Mouse (Mus musculus): ENCODE results near the gene Gcnt7. TPM values are rescaled to one million over a fixed set of nuclear protein-coding genes. Genes with fewer than 3 reads are reported as not detected.

The Gcnt7 gene
- not detected for total RNA-seq (2021)
- long read RNA-seq, partial matches to known transcripts, result 0 of 9 reads
- long read RNA-seq, other reads (novel, unspliced or antisense), result 9 of 9 reads

DNA sequence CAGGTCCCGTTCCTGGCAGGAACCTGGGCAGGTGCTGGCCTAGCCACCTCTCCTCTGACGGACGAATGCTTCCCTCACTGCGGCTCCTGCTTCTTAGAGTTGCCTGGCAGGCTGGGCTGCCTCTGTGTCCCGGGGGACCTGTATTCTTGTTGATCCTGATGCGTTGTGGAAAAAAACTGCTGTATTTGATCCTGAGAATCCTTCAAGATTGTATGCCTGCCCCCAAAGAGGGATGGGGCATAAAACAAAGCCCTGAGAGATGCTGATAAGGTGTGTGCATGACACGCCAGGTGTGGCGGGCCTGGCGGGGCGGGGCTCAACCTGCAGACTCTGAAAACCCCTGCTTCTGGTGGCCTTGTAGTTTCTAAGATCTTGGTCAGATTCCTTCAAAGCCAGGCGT, at the start of gene Gcnt7:
Gcnt7 (minus strand) TSS at position 101 of the 400 bp plus-strand sequence.
- no peak for DNase-seq (ENCODE audit: low spot score in 2 of 2)

DNA sequence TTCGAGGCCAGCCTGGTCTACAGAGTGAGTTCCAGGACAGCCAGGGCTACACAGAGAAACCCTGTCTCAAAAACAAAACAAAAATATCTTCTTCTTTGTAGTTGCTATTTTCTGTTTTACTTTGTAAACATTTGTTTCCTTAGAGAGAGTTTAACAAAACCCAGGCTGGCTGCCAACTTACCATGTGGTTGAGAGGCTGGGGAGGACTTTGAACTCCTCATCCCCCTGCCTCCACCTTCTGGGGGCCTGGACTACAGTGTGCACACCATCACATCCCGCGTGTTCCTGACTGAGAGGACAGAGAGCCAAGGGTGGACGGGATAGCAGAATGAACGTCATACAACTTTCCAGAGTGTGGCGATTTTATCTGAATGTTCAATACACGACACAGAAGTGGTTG, 47.7 kb upstream of the Gcnt7 start:
- no peak for DNase-seq (ENCODE audit: low spot score in 2 of 2)

DNA sequence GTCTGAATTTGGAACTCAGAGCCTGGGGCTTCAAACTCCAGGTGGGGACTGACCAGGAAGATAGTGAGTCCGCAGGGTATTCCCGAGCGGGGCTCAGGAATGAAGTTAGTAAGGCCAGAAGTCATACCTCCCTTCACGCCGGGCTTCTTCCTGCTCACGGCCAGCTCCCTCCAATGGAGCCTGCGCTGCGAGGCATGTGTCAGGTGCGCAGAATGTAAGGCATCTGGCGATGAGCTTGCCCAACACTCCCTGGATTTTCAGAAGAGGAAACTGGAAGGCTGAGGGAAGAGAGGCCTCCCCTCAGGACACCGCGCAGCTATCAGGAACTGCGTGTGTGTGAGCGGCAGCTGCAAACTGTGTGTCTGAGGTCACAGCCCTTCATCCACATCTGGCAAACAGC, 43.8 kb upstream of the Gcnt7 start:
- DNase-seq (ENCODE audit: low spot score in 2 of 2), result no peak

DNA sequence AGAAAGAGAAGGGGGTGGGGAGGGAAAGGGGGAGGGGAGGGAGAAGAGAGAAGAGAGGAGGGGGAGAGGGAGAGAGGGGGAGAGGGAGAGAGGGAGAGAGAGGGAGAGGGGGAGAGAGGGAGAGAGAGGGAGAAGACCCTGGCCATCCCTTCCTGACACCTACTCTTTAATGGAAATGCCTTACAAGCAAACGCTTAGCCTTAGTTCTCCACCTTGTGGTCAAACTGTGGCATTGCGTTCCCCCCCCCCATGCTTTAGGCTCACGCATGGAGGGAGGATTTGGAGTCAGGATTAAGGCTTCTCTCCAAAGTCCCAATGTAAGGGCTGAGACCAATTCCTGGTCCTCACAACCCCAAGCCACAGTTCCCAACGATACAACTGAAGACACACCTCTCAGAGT, 42.9 kb upstream of the Gcnt7 start:
- DNase-seq (ENCODE audit: low spot score in 2 of 2), result peak in 1 of 2 experiments; percentile 9

DNA sequence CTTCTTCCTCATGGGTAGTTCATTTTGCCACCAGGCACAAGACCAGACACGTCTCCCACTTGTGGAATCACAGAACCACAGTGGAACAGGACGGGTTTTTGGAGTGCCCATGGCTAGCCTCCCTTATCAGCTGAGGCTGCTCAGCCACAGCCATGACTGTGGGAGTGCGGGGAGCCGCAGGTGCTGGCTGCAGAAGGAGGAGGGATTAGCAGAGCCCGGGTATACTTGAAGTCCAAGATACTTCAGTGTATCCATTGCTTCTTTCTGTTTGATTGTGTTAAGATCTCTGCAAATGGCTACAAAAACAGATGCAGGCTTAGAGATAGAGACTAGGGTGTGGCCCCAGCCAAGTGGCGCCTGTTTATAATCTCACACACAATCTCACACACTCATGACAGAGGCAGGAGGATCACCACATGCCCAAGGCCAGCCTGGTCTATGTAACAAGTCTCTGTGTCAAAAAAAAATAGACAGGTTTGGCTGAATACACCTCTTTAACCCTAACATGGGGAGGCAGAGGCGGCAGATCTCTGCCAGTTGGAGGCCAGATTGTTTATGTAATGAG, 42.4 kb upstream of the Gcnt7 start:
- no peak for DNase-seq (ENCODE audit: low spot score in 2 of 2)

DNA sequence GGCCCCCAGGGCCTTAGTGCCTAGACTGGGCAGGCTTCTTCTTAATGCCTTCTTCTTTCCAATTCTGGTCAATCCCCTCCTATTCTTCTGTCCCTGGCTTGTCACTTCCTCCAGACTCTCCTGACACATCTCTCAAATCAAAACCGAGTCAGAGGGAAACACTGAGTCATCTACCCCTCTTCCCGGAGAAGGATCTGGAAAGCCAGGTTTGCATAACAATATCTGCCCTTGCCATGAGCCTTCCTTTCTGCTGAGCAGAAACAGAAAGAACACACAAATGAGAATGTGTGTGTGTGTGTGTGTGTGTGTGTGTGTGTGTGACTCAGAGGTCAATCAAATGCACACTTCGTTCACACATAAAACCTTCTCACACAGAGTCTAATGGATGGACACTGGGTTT, 40.4 kb upstream of the Gcnt7 start:
- DNase-seq (ENCODE audit: low spot score in 2 of 2), result no peak

DNA sequence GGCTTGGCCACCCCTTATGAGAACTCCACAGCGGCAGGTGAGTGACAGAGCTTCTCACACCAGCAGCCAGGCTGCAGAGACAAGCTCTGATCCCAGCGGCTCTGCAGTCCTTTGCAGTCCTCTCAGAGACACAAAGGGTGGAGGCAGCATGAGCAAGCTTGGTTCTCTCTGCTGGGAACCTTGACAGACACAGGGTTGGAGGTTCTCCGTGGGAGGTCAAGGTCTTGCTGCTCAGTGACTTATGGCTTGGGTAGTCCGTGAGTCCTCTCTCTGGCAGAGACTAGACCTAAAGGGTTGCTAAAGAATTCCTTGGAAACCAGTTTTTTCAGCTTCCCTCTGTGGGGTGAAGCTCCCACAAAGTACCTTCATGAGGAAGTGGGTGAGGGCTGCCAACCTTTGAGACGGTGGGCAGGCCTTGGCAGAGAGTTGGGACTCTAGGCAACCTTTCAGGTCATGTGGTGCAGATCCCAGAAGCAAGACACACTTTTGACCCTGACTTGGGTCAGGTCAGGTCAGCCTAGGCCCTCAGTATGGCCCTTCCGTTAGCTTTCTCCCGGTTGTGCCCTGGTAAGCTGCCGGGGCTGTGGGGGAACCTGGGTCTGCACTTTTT, 38.4 kb upstream of the Gcnt7 start:
- no peak for DNase-seq (ENCODE audit: low spot score in 2 of 2)

DNA sequence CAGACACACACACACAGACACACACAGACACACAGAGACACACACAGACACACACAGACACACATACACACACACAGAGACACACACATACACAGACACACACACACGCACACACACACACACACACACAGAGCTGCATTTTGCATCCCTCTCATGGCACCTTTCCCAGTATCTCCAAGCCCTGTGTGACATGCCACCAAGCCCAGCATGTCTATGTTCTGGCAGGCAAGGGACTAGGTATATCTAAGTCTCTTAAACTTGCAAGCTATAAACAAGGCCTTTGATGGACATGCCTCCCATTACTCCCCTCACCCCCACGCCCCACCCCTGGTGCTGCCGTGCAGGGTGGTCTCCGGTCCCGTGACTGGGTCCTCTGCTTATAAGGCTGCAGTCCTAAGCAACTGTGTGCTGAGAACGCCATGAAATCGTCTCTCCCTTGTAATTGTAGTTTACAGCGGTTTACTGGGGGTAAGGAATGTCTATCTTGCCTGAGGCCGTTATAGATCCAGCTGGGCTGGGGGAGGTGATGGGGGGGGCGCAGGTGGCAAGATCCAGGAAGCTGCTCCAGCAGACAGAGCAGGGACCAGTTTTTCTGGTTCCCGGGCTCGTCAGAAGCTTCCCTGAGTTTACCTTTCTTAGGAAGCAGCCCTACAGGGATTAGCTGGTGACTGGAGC, 26.4 kb upstream of the Gcnt7 start:
- DNase-seq (ENCODE audit: low spot score in 2 of 2), result no peak

DNA sequence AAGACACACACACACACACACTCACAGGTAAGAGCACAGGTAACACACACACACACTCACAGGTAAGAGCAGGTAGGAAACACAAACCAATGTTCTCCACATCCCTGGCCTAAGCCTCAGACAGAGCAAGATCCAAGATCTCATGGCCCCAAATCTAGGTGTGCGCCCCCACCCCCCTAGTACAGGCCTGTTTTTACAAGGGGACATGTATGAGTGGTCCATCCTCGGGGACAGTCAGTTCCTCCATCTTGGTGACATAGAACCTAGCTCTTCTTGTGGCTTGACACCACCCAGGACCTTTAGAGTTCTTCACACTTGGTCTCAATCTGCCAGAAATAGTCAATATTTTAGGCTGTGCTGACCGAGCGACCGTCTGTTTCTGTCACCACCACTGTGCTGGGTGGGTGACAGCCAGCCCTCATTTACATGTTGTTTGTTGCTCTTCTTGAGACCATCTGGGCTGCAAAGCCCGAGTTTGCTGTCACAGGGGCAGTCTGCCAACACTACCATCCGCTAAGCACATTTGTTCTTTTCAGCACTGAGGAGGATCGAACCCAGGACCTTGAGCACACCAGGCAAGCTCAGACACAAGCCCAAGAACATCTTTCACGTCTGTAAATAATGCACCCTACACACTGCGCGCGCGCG, 25.5 kb upstream of the Gcnt7 start:
- DNase-seq (ENCODE audit: low spot score in 2 of 2), result peak; percentile 15 to 66

DNA sequence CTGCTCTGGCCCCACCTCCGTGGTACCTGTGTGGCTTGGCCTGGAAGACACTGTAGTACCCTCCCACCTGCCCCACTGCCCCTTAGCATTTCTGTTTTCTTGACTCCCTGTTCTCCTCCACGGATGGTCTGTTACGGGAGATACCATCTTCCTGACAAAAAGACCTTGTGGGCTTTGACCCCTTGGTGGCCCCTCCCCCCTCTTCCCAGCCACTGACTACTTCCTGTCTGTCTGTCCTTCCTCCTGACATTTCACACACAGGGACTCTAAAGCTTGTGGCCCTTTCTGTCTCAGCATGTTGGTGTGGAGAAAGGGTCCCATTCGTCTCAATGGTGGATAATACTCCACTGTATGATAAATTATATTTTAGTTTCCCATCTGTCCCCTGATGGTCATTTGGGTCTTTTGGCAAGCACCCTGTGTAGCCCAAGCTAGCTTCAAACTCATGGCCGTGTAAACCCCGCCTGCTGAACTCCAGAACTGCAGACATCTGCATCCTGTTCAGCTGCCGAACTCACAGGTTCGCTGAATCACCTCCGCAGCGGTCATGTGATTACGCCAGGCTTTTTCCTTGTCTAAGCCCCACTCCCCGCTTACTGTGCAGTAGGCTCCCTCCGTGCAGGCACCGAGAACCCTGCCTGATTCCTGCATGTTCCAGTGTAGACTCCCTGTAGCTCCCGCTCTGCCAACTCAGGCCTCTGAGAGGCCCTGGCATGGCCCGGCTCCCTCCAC, 23.4 kb upstream of the Gcnt7 start:
- no peak for DNase-seq (ENCODE audit: low spot score in 2 of 2)

DNA sequence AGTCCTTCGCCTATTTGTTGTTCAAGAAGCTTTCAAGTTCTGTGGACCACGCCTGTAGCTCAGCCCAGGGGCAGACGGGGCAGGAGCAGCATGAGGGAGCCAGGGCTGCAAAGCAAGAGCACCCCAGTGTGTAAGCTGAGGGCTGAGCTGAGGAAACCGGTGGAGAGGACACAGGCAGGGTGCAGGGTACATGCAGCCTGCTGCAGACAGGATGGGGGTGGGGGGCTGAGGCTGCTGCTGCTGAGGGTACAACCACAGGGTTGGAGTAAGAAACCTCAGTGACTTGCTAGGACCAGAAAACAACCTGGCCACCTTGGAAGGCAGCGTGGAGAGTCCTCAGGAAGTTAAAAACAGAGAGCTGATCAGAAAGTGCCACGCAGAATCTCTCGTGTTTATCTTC, 21.9 kb upstream of the Gcnt7 start:
- DNase-seq (ENCODE audit: low spot score in 2 of 2), result no peak

DNA sequence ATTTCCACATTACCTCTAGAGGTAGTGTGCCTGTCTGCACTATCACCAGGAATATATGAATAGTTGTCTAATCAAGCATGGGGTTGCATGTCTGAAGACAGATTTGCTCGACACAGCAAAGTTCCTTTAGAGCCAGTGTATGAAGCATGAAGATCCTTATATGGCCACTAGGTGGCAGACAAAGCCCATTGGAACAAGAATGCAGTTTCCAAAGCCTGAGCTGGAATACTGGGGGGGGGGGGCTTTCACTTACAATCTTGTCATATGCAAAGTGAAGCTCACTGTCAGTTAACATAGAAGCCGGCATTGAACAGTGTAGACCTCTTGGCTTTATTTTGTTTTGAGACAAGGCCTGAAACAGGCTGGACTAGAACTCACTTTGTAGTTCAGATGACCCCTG, 19.5 kb upstream of the Gcnt7 start:
- peak in 1 of 2 experiments; percentile 73 for DNase-seq (ENCODE audit: low spot score in 2 of 2)

DNA sequence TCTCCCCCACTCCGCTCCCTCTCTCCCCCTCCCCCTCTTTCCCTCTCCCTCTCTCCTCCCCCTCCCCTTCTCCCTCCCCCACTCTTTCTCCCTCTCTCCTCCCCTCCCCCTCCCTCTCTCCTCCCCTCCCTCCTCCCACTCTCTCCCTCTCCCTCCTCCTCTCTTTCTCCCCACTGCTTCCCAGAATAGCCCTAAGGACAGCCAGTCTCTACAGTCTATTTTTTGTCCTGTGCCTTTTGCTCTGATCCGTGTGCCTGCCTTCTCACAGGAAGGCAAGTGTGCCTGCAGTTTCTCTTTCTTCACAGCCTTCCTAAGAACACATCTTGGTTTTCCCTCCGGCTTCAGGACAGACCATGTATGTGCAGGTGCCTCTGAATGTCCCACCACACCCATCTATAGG, 19.0 kb upstream of the Gcnt7 start:
- DNase-seq (ENCODE audit: low spot score in 2 of 2), result no peak

DNA sequence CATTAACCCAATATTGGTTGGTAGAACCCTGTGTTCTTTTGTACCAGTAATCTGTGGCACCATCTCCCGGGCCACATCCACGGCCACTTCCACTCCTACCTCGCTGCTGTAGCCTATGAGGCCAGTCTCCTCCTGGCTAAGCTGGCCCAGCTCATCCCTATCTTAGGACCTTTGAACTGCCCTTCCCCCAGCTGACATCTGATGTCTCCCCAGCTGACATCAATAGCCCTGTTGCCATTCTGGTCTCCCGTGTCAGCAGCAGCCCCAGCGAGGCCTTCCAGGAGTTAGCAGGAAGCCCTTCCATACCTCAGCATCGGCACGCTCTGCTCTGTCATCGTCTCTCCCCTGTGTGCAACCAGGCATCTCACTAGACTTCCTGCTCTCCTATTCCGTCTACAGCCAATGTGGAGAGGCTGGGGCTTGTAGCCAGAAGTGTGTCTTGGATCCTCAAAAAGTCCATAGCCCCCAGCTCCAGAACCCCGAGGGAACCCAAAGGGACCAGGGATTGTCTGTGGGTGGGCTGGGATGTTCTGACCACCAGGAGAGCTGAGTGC, 18.4 kb upstream of the Gcnt7 start:
- no peak for DNase-seq (ENCODE audit: low spot score in 2 of 2)

DNA sequence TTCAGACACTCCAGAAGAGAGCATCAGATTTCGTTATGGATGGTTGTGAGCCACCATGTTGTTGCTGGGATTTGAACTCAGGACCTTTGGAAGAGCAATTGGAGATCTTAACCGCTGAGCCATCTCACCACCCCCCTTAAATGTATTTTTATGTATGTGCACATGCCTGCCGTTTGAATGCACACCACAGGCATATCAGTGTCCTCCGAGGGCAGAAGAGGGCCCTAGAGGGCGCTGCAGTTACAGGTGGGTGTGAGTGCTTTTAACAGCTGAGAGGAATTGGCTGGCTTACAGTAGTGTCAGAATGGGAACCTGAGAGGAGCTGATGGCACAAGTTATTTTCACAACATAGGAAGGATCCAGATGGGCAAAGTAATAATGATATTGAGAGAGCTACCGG, 16.6 kb upstream of the Gcnt7 start:
- no peak for DNase-seq (ENCODE audit: low spot score in 2 of 2)

DNA sequence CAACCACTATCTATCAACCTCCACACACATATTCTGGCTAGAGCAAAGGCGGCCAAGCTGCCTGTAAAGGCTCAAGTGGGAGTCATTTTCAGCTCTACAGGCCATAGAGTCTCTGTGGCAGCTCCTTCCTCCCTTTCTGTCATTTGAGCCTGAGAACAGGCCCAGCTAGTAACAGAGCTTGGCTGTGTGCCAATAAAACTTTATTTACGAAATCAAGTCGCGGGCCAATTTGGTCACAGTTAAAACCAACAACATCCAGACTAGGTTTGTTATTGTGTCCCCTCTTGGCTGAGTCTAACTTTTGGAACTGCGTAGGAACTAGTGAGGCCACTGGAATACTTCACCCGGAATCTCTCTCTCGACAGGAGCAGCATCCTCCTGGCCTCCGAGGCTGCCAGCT, 15.2 kb upstream of the Gcnt7 start:
- no peak for DNase-seq (ENCODE audit: low spot score in 2 of 2)

DNA sequence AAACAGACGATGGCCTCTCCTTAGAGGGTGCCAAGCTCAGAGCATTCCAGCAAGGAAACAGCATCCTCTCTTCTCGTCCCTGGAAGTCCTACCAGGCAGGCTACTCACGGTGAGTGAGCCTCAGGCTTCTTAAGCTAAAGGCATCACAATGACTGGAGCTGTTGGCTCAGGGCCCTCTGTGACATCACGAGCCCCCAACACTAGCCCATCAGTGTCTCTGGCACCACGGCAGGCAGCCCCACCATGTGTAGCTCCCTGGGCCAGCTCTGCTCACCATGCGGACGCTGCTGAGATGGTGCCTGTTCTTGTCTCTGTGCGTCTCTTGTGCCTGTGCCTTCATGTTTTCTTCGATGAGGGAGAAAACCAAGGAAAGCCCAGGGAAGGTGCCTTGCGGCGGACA, 13.9 kb upstream of the Gcnt7 start, which contains the start of gene Fam209:
Fam209 (plus strand) TSS at position 203 of the 400 bp plus-strand sequence.
- no peak for DNase-seq (ENCODE audit: low spot score in 2 of 2)

DNA sequence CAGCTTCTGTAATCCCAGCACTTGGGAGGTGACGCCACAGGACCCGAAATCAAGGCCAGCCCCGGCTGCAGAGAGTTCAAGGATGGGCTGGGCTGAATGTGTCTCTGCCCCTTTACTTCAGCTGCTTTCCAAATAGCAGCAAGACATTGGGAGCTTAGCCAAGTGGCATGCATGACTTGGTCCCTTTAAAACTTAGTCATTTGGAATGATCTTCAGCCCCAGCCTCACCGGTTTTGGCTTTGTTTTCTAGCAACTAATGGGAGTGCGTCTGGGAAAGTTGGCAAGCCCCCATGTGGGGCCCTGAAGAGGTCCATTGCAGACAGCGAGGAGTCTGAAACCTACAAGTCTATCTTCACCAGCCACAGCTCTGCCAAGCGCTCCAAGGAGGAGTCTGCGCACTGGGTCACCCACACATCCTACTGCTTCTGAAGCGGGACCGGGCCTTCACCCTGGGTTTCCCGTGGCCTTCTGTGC, 10.0 kb upstream of the Gcnt7 start:
- DNase-seq (ENCODE audit: low spot score in 2 of 2), result no peak

DNA sequence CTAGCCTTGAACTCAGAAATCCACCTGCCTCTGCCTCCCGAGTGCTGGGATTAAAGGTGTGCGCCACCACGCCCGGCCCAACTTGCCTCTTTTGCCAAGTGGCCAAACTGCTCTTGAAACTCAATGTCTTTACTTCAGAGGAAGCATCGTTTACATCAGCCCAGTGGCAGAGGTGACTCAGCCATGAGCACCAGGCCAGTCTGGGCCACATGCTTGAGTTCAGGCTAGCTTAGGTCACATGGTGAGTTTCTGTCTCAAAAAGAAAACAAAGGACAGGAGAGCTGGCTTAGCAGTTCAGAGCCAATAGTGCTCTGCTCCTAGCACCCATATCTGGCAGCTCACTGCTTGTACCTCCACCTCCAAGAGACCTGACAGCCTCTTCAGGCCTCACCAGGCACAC, 8.8 kb upstream of the Gcnt7 start:
- DNase-seq (ENCODE audit: low spot score in 2 of 2), result no peak

DNA sequence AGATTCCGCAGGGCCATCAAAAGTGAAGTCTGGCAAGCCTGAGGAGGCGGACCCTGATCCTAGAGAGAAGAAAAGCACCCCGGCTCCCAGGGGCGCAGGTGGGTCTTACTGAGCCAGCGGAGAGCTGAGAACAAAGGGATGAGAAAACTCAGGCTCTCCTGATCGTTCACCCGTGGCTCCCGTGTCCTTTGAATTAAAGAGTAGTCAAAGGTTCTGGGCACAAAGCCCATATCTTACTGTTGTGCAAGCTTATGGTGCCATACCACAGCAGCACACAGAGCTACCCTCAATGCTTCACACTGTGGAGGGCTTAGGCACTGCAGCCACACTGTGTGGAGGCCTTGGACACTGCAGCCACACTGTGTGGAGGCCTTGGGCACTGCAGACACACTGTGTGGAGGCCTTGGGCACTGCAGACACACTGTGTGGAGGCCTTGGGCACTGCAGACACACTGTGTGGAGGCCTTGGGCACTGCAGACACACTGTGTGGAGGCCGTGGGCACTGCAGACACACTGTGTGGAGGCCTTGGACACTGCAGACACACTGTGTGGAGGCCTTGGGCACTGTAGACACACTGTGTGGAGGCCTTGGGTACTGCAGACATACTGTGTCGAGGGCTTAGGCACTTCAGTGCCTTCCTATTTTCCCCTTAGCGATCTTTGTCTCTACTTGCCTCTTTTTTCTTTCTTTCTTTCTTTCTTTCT, 8.2 kb upstream of the Gcnt7 start:
- DNase-seq (ENCODE audit: low spot score in 2 of 2), result no peak

All from layer of hippocampus, adult 18-20 months (tissue).